Comparison of ENCODE assay signal across 17 mouse cellular contexts in genomic region chr9:61297385-61297784, GRCm38 (mm10).
DNase-seq lines count a peak whose midpoint lies in the region; ATAC-seq lines count a peak whose summit lies in the region.
"Had no signal": no experiment of that assay in that cellular context is flagged by ENCODE, and none has a peak within 500 bp of the region (broad histone marks: within the 10 kb centered on the region; RNA-seq: fewer than 3 reads in every experiment).

No protein-coding gene starts in this region.

- no peak overlapping the region for H3K4me3 ChIP-seq in hindbrain, embryonic 10.5 days
- no peak overlapping the region for H3K4me3 ChIP-seq in hindbrain, embryonic 14.5 days (replicated peaks; ENCODE audit: low read length)
- H3K4me3 ChIP-seq in embryonic facial prominence, embryonic 14.5 days (ENCODE audit: low read depth, low read length): no peak overlapping the region
- H3K4me3 ChIP-seq in limb, embryonic 13.5 days: no peak overlapping the region
- H3K4me3 ChIP-seq: forebrain, embryonic 13.5 days; heart, embryonic 12.5 days had no signal

- no peaks in the 10 kb centered on the region for H3K36me3 ChIP-seq in hindbrain, embryonic 10.5 days
- no peaks in the 10 kb centered on the region for H3K36me3 ChIP-seq in hindbrain, embryonic 14.5 days (replicated peaks; ENCODE audit: control insufficient read depth, insufficient read depth)
- no peaks in the 10 kb centered on the region for H3K36me3 ChIP-seq in embryonic facial prominence, embryonic 14.5 days (ENCODE audit: control insufficient read depth, insufficient read depth, low read length)
- H3K36me3 ChIP-seq in limb, embryonic 13.5 days: no peaks in the 10 kb centered on the region
- H3K36me3 ChIP-seq: heart, embryonic 12.5 days had no signal

- ATAC-seq in hindbrain, embryonic 14.5 days (ENCODE audit: low FRiP score): no peak
- ATAC-seq in embryonic facial prominence, embryonic 14.5 days (ENCODE audit: low read depth): peak; percentile 44; the same call in 1 of the 2 replicates
- no peak for ATAC-seq in limb, embryonic 13.5 days (ENCODE audit: low FRiP score, low read depth)
- ATAC-seq in inflammation-experienced regulatory T-cells, adult 6 months: no peak
- ATAC-seq: forebrain, embryonic 13.5 days; forebrain, postnatal 0 days; hindbrain, embryonic 16.5 days had no signal

- no peak for DNase-seq in hindbrain, embryonic 10.5 days (ENCODE audit: low spot score)
- no peak for DNase-seq in hindbrain, embryonic 14.5 days (ENCODE audit: low spot score)
- peak; percentile 64 for DNase-seq in Muller cell, postnatal 12 days (ENCODE audit: inconsistent ontology term)
- DNase-seq in embryonic facial prominence, embryonic 14.5 days (ENCODE audit: low spot score): peak; percentile 64
- no peak for DNase-seq in kidney, postnatal 14 days
- DNase-seq: adrenal gland, adult 2 months; adrenal gland, postnatal 36 days; cerebellum, adult 2 months; cerebellum, postnatal 10 days; embryo, embryonic 11 days; forebrain, postnatal 0 days; gastrocnemius, postnatal 14 days had no signal

- 62% methylated on average over 4 of the region's 4 CpGs for WGBS in hindbrain, embryonic 10.5 days
- 69% methylated on average over 4 of the region's 4 CpGs for WGBS in hindbrain, embryonic 14.5 days
- 22% methylated on average over 4 of the region's 4 CpGs for WGBS in embryonic facial prominence, embryonic 14.5 days
- 26% methylated on average over 4 of the region's 4 CpGs for WGBS in limb, embryonic 13.5 days

- no peaks in the 10 kb centered on the region; the same call in 1 of the 2 replicates for H3K9me3 ChIP-seq in hindbrain, embryonic 10.5 days
- no peaks in the 10 kb centered on the region for H3K9me3 ChIP-seq in hindbrain, embryonic 14.5 days (ENCODE audit: control insufficient read depth, low read length)
- H3K9me3 ChIP-seq in embryonic facial prominence, embryonic 14.5 days (ENCODE audit: control insufficient read depth, low read length): no peaks in the 10 kb centered on the region
- no peaks in the 10 kb centered on the region for H3K9me3 ChIP-seq in limb, embryonic 13.5 days
- H3K9me3 ChIP-seq: forebrain, embryonic 13.5 days; heart, embryonic 12.5 days had no signal

- no peak overlapping the region for H3K4me2 ChIP-seq in hindbrain, embryonic 14.5 days (replicated peaks)
- no peak overlapping the region for H3K4me2 ChIP-seq in embryonic facial prominence, embryonic 14.5 days (ENCODE audit: low read depth, low read length)
- no peak overlapping the region for H3K4me2 ChIP-seq in limb, embryonic 13.5 days (replicated peaks)
- H3K4me2 ChIP-seq: forebrain, embryonic 13.5 days; heart, embryonic 12.5 days had no signal

- H3K27ac ChIP-seq in hindbrain, embryonic 10.5 days: 0 out of 2 replicates have a peak overlapping the region, but pooled peaks have one; percentile 40
- H3K27ac ChIP-seq in hindbrain, embryonic 14.5 days: no peak overlapping the region
- H3K27ac ChIP-seq in embryonic facial prominence, embryonic 14.5 days (replicated peaks; ENCODE audit: low read depth, low read length): no peak overlapping the region
- peak overlapping the region; percentile 48; the same call in 1 of the 2 replicates for H3K27ac ChIP-seq in limb, embryonic 13.5 days
- H3K27ac ChIP-seq: forebrain, embryonic 13.5 days had no signal

- H3K27me3 ChIP-seq in hindbrain, embryonic 10.5 days (ENCODE audit: insufficient read depth, poor library complexity, severe bottlenecking): peaks cover 59% of the 10 kb centered on the region
- H3K27me3 ChIP-seq in hindbrain, embryonic 14.5 days (ENCODE audit: control insufficient read depth, insufficient read depth, low read length): no peaks in the 10 kb centered on the region
- H3K27me3 ChIP-seq in embryonic facial prominence, embryonic 14.5 days (replicated peaks; ENCODE audit: control insufficient read depth, insufficient read depth, low read length): peaks cover 5% of the 10 kb centered on the region; the same call in 1 of the 2 replicates
- peaks cover 10% of the 10 kb centered on the region; the same call in 1 of the 2 replicates for H3K27me3 ChIP-seq in limb, embryonic 13.5 days

- H3K9ac ChIP-seq in hindbrain, embryonic 14.5 days: no peak overlapping the region
- H3K9ac ChIP-seq in embryonic facial prominence, embryonic 14.5 days (ENCODE audit: low read depth, low read length): no peak overlapping the region
- no peak overlapping the region for H3K9ac ChIP-seq in limb, embryonic 13.5 days
- H3K9ac ChIP-seq: forebrain, embryonic 13.5 days; forebrain, postnatal 0 days; heart, embryonic 12.5 days had no signal

- peaks cover 43% of the 10 kb centered on the region for H3K4me1 ChIP-seq in hindbrain, embryonic 10.5 days (replicated peaks)
- H3K4me1 ChIP-seq in hindbrain, embryonic 14.5 days (replicated peaks; ENCODE audit: control insufficient read depth, insufficient read depth, low read length): peaks cover 12% of the 10 kb centered on the region; the same call in 1 of the 2 replicates
- peaks cover 12% of the 10 kb centered on the region for H3K4me1 ChIP-seq in embryonic facial prominence, embryonic 14.5 days (ENCODE audit: control insufficient read depth, insufficient read depth, low read length)
- H3K4me1 ChIP-seq in limb, embryonic 13.5 days: peaks cover 31% of the 10 kb centered on the region
- H3K4me1 ChIP-seq: heart, embryonic 12.5 days had no signal

Comparison
In these comparisons a context has a peak if more than half of its experiments do, and no peak if none do; other contexts are left out.
1. H3K27ac ChIP-seq: peak in hindbrain, embryonic 10.5 days (single experiment) and limb, embryonic 13.5 days (single experiment); none in hindbrain, embryonic 14.5 days (single experiment) and embryonic facial prominence, embryonic 14.5 days (single experiment).
2. DNase-seq: peak in Muller cell, postnatal 12 days (single experiment) and embryonic facial prominence, embryonic 14.5 days (single experiment); none in hindbrain, embryonic 10.5 days (single experiment), hindbrain, embryonic 14.5 days (single experiment) and kidney, postnatal 14 days (single experiment).